Mouse (Mus musculus) spleen, adult 2 months (tissue): Measurements from ENCODE around the gene C8a.

ENCODE experiments used
- CTCF ChIP-seq: fragments of 200-500 bp; IDR thresholded peaks from 2 replicates; pipeline ENCODE4 v1.5.1; 2011; ENCODE audit warnings: mild to moderate bottlenecking, inconsistent platforms; ENCODE audit not compliant: insufficient read depth, insufficient read length, insufficient replicate concordance; ENCODE audit errors: extremely low read depth
- POLR2A ChIP-seq: fragments of 200-500 bp; IDR thresholded peaks from 2 replicates; pipeline ENCODE4 v1.6.1; 2011; ENCODE audit warnings: low read depth, low read length, inconsistent platforms

DNA sequence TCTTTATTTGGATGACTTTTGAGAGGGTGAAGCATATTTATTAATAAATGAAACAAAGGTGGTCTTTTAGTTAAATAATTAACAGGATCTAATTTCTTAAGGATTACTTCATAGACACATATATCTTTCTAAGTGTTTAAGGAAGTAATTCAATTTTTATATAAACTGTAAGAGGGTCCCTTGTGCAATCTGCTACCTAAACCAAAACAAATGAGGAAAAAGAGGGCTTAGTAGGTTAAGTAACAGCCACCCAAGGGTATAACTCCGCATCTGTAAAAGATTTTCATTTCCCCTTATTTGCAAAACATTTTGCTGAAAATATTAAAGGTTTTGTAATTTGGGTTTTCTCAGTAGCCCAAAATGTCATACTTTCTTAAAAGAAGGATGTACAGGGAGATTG is 11.8 kb downstream of the C8a start:
- no peak for TF ChIP-seq CTCF
- no peak for TF ChIP-seq POLR2A
